Mouse (Mus musculus) macrophage (primary cell): ENCODE results near the gene Zfp36l3. TPM values are rescaled to one million over a fixed set of nuclear protein-coding genes. Genes with fewer than 3 reads are reported as not detected.
"Not testable (repeated sequence)": the region's sequence is repeated elsewhere in the genome, so short reads cannot be mapped to it uniquely, and the experiment has no call there.

Experiments used
- H3K27ac ChIP-seq: fragments of 350-480 bp; formaldehyde crosslinking; 2 replicates; pipeline ENCODE4 v1.9.0; 2021
- H3K36me3 ChIP-seq: fragments of 350-480 bp; formaldehyde crosslinking; 2 replicates; pipeline ENCODE4 v1.9.0; 2021; ENCODE audit errors: inconsistent target
- H3K4me3 ChIP-seq: fragments of 350-480 bp; formaldehyde crosslinking; 2 replicates; pipeline ENCODE4 v1.9.0; 2021; ENCODE audit errors: inconsistent target
- H3K79me2 ChIP-seq: fragments of 350-480 bp; formaldehyde crosslinking; 2 replicates; pipeline ENCODE4 v1.9.0; 2021; ENCODE audit errors: inconsistent target
- WGBS: methylation state at CpG from one replicate; pipeline ENCODE4 v1.1.7; 2026; ENCODE audit warnings: inconsistent platforms; ENCODE audit not compliant: missing documents; 5-methylcytosine and 5-hydroxymethylcytosine counted together
- polyA plus RNA-seq: library from polyadenylated mRNA; stranded (reverse); fragments of 250-400 nt; gene quantifications from 3 replicates; pipeline ENCODE4 v1.2.4, GENCODE M21; 2018; ENCODE audit warnings: inconsistent platforms
- total RNA-seq, 78 experiments: library from RNA; depleted of rRNA; stranded (reverse); fragments of 250-400 nt; gene quantifications; 1 replicate in 9 of 78; 2 replicates in 24 of 78; 3 replicates in 43 of 78; 4 replicates in 2 of 78; pipeline ENCODE4 v1.2.4; 2018; ENCODE audit warnings: inconsistent platforms in 56 of 78

The Zfp36l3 gene
- under 1 TPM in 1 of 26 experiments, not detected in 25; 0.34 TPM for total RNA-seq (2018; cell fraction: chromatin; rRNA removed)
- not detected for total RNA-seq (2018; cell fraction: cytosol; rRNA removed)
- total RNA-seq (2018; cell fraction: nucleus; rRNA removed) = not detected
- not detected in 3 replicates for polyA plus RNA-seq

DNA sequence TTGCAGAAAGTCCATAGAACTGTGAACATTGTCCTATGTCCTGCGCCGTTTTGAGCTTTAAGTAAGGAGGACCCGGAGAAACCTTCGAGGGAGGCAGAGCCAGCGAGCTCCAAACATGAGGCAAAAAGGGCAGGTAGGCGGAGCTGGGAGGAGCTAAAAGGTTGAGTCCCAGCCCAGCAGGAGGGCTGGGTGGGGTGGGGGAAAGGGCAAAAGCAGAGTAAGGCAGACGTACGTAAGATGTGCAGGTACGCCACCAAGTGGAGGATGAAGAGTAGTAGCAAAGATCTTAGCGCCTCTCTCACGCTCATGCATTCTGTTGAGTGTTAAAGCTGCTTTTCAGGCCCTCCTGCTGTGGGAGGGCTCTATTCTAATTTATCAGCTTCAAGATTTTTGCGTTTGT, at the start of gene Zfp36l3:
Gene Zfp36l3 (minus strand): TSS at position 119 of the 400 bp plus-strand sequence.
- no peak within 1 kb of the TSS for H3K27ac ChIP-seq
- no peaks in the 10 kb centered on the region for H3K36me3 ChIP-seq
- H3K79me2 ChIP-seq = no peaks in the 10 kb centered on the region
- H3K4me3 ChIP-seq = no peak within 1 kb of the TSS
- WGBS = 91% methylated on average over 11 of the region's 12 CpGs

DNA sequence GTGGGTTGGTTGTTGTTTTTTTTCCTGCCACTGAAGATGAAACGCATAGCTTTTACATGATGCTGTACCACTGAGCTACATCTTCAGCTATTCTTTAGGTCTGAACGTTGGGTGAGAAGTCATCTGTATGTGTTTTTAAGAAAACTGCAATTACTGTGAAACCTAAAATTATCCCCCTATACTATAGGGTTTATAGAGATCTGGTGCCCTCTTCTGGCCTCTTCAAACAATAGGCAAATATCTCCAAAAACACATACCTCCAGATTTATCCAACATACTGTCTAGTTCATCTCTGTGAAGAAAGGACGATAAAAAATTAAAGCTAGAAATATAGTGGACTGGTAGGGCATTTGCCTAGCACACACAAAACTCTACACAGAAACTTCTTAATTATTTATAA, 22.9 kb upstream of the Zfp36l3 start:
- H3K4me3 ChIP-seq = no peak overlapping the region
- 38% methylated on average over 3 of the region's 3 CpGs for WGBS
- H3K79me2 ChIP-seq = no peaks in the 10 kb centered on the region
- H3K36me3 ChIP-seq = no peaks in the 10 kb centered on the region
- no peak overlapping the region for H3K27ac ChIP-seq

- H3K27ac ChIP-seq, H3K36me3 ChIP-seq, H3K4me3 ChIP-seq, H3K79me2 ChIP-seq: not testable (repeated sequence)
- WGBS = 86% methylated on average over 7 of the region's 11 CpGs
Measured at GRCm38 (mm10) chrX:53797519-53797918, 21.3 kb upstream of the Zfp36l3 start, which contains the start of gene Xlr. TSS of gene Xlr (minus strand) at chrX:53797706.

GRCm38 (mm10) chrX:53757736-53758135, 18.5 kb downstream of the Zfp36l3 start, which contains the start of gene 1700013H16Rik:
TSS of gene 1700013H16Rik (minus strand) at chrX:53757831.
- Histone ChIP-seq H3K4me3 (no peak within 1 kb of the TSS), H3K27ac (no peak within 1 kb of the TSS), H3K79me2 (no peaks in the 10 kb centered on the region), H3K36me3 (no peaks in the 10 kb centered on the region)
- WGBS = 93% methylated on average over 15 of the region's 16 CpGs

GRCm38 (mm10) chrX:53752851-53753250, 23.3 kb downstream of the Zfp36l3 start:
- Histone ChIP-seq H3K79me2 (no peaks in the 10 kb centered on the region), H3K4me3 (no peak overlapping the region), H3K36me3 (no peaks in the 10 kb centered on the region), H3K27ac (no peak overlapping the region)
- 87% methylated on average over 1 of the region's 1 CpGs for WGBS

DNA sequence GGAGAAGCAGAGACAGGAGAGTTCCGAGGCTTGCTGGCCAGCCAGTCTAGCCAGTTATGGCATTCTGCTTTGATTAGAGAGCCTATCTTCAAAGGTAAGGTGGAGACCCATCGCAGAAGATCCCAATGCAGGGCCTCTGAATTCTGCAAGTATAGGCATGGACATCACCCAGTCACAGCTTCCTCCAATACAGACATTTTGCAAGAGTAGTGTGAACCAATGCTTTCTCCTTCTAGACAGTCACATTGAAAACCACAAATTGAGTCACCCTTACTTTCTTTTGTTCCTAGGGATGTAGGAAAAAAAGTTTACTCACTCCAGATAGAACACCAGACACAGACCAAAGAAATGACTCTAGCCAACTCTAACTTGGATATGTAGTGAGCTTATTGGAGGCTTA, 47.2 kb downstream of the Zfp36l3 start:
- Histone ChIP-seq H3K36me3 (no peaks in the 10 kb centered on the region), H3K27ac (no peak overlapping the region), H3K79me2 (no peaks in the 10 kb centered on the region), H3K4me3 (no peak overlapping the region)
- 68% methylated on average over 2 of the region's 2 CpGs for WGBS

DNA sequence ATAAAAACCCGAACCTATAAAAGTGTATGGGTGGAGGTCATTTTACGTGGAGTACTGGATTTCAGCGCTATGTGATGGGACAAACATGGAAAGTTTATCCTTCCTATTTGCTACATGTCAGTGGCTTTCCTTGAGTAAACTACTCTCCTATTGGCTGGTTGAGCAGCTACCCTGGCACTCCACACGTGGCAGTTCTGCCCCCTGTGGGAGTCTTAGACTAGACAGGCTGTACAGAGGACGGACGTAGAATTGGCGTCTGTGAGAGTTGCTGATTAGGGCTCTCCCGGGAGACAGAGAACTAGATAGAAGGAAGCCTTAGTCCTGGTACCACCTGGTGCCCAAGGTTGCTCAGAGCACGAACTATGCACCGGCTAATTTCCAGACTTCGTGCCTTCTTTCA, 51.6 kb downstream of the Zfp36l3 start, which contains the start of gene 4930502E18Rik:
Gene 4930502E18Rik (plus strand): TSS at position 231 of the 400 bp plus-strand sequence.
- Histone ChIP-seq H3K4me3 (no peak within 1 kb of the TSS), H3K79me2 (no peaks in the 10 kb centered on the region), H3K27ac (no peak within 1 kb of the TSS), H3K36me3 (no peaks in the 10 kb centered on the region)
- 79% methylated on average over 11 of the region's 11 CpGs for WGBS

Other genes with a start within 250 kb of the Zfp36l3 start
- gene Rtl8c, start 168.4 kb downstream of the Zfp36l3 start, polyA plus RNA-seq = 2.3 to 3.9 TPM (median 3.6 TPM) in 3 replicates
- not detected in 3 replicates for gene Gm14597, start 167.4 kb downstream of the Zfp36l3 start, polyA plus RNA-seq
- 9.9 to 19.7 TPM (median 12.3 TPM) in 3 replicates for gene Rtl8a, start 132.7 kb downstream of the Zfp36l3 start, polyA plus RNA-seq
- 15.8 to 41.4 TPM (median 27.8 TPM) in 3 replicates for gene Rtl8b, start 106.0 kb downstream of the Zfp36l3 start, polyA plus RNA-seq
- not detected in 3 replicates for gene 4930502E18Rik, start 51.6 kb downstream of the Zfp36l3 start, polyA plus RNA-seq
- gene 1700013H16Rik, start 18.6 kb downstream of the Zfp36l3 start, polyA plus RNA-seq = not detected in 3 replicates
- gene Xlr, start 21.3 kb upstream of the Zfp36l3 start, polyA plus RNA-seq = 3.1 to 11.2 TPM (median 4.0 TPM) in 3 replicates